Mouse (Mus musculus) liver, postnatal 0 days (tissue): Measurements from ENCODE around the gene Gfer. TPM values are rescaled to one million over a fixed set of nuclear protein-coding genes. Genes with fewer than 3 reads are reported as not detected.

Source experiments
- ATAC-seq: fragments of 200-750 bp; cut with Nextera tagmentation; 2 replicates; pipeline ENCODE4 v1.8.0; 2017; ENCODE audit warnings: mild to moderate bottlenecking, moderate library complexity
- DNase-seq: peaks from one replicate; pipeline ENCODE4 v3.0.0-alpha.2; 2016
- H3K27ac ChIP-seq: fragments of 300-500 bp; sonication (generic); 2 replicates; pipeline ENCODE4 v1.5.1; 2014; ENCODE audit warnings: antibody characterized with exemption, moderate library complexity, mild to moderate bottlenecking, low read depth
- H3K27me3 ChIP-seq: fragments of 300-500 bp; sonication (generic); 2 replicates; pipeline ENCODE4 v1.6.1; 2014; ENCODE audit warnings: low read length, control low read depth, mixed read lengths; ENCODE audit not compliant: insufficient read depth
- H3K36me3 ChIP-seq: fragments of 300-500 bp; sonication (generic); replicated peaks from 2 replicates; pipeline ENCODE4 v1.6.1; 2014; ENCODE audit warnings: mild to moderate bottlenecking, control low read depth, low read length, moderate library complexity, mixed read lengths; ENCODE audit not compliant: insufficient read depth
- H3K4me1 ChIP-seq: fragments of 300-500 bp; sonication (generic); 2 replicates; pipeline ENCODE4 v1.6.1; 2014; ENCODE audit warnings: antibody characterized with exemption, mild to moderate bottlenecking, control low read depth; ENCODE audit not compliant: insufficient read depth
- H3K4me2 ChIP-seq: fragments of 300-500 bp; sonication (generic); 2 replicates; pipeline ENCODE4 v1.6.1; 2014; ENCODE audit warnings: low read depth, mild to moderate bottlenecking, low read length, moderate library complexity, mixed read lengths
- H3K4me3 ChIP-seq: fragments of 300-500 bp; sonication (generic); 2 replicates; pipeline ENCODE4 v1.5.1; 2014; ENCODE audit warnings: low read depth, low read length
- H3K9ac ChIP-seq: fragments of 300-500 bp; sonication (generic); replicated peaks from 2 replicates; pipeline ENCODE4 v1.6.1; 2014; ENCODE audit warnings: mild to moderate bottlenecking, moderate library complexity
- H3K9me3 ChIP-seq: fragments of 300-500 bp; sonication (generic); 2 replicates; pipeline ENCODE4 v1.6.1; 2016; ENCODE audit warnings: mild to moderate bottlenecking, control low read depth, low read length, mixed read lengths
- CTCF ChIP-seq: sonication (generic); IDR thresholded peaks from 2 replicates; pipeline ENCODE4 v1.5.1; 2016; ENCODE audit warnings: antibody characterized with exemption, low read depth
- EP300 ChIP-seq: IDR thresholded peaks from 2 replicates; pipeline ENCODE4 v1.6.1; 2016; ENCODE audit warnings: antibody characterized with exemption, low read depth, mild to moderate bottlenecking
- WGBS: fragments of 180-500 bp; shearing (Covaris S2); extraction: QIAGEN DNeasy Blood & Tissue Kit; methylation state at CpG from one replicate; pipeline ENCODE4 v1.1.7; 2014; ENCODE audit not compliant: insufficient replicate concordance; 5-methylcytosine and 5-hydroxymethylcytosine counted together
- polyA plus RNA-seq: library from polyadenylated mRNA; unstranded; fragments of >200 nt; fragmentation: Nextera tagmentation; extraction: Ambion mirVana; gene quantifications from 2 replicates; pipeline ENCODE4 v1.2.1, GENCODE M21; 2015

The Gfer gene
- polyA plus RNA-seq, 1 experiment from 2014 or later: 46.5 TPM

GRCm38 (mm10) chr17:24644030-24644715, 51.8 kb downstream of the Gfer start:
- Histone ChIP-seq H3K9ac (peak overlapping the region; percentile 38), H3K27me3 (0 out of 2 replicates have a peak, but pooled peaks cover under 1% of the 10 kb centered on the region), H3K4me1 (peaks cover 14% of the 10 kb centered on the region), H3K27ac (peak overlapping the region; percentile 80), H3K4me2 (0 out of 2 replicates have a peak overlapping the region, but pooled peaks have one; percentile 22), H3K36me3 (peaks cover 5% of the 10 kb centered on the region; the same call in 1 of the 2 replicates), H3K4me3 (no peak overlapping the region), H3K9me3 (no peaks in the 10 kb centered on the region)
- WGBS: 36% methylated on average over 7 of the region's 7 CpGs
- DNase-seq: no peak
- TF ChIP-seq EP300 (no peak), CTCF (no peak)
- peak; percentile 37; the same call in 1 of the 2 replicates for ATAC-seq

Other genes starting within 250 kb of the Gfer start
- 4.5 and 6.4 TPM in 2 replicates for gene E4f1, start 225.8 kb downstream of the Gfer start, polyA plus RNA-seq
- 35.6 and 40.9 TPM in 2 replicates for gene Pgp, start 225.8 kb downstream of the Gfer start, polyA plus RNA-seq
- gene Bricd5, start 222.3 kb downstream of the Gfer start, polyA plus RNA-seq: not detected in 2 replicates
- 6.2 and 8.1 TPM in 2 replicates for gene Mlst8, start 217.1 kb downstream of the Gfer start, polyA plus RNA-seq
- not detected in 2 replicates for gene Caskin1, start 207.6 kb downstream of the Gfer start, polyA plus RNA-seq
- gene Traf7, start 168.2 kb downstream of the Gfer start, polyA plus RNA-seq: 14.1 and 17.2 TPM in 2 replicates
- gene Rab26, start 161.9 kb downstream of the Gfer start, polyA plus RNA-seq: 0.45 and 0.81 TPM in 2 replicates
- gene Pkd1, start 146.3 kb downstream of the Gfer start, polyA plus RNA-seq: 2.7 and 2.8 TPM in 2 replicates
- gene Tsc2, start 63.5 kb downstream of the Gfer start, polyA plus RNA-seq: 9.3 and 11.3 TPM in 2 replicates
- gene Nthl1, start 63.5 kb downstream of the Gfer start, polyA plus RNA-seq: 3.6 and 4.3 TPM in 2 replicates
- 12.5 and 13.3 TPM in 2 replicates for gene Slc9a3r2, start 45.8 kb downstream of the Gfer start, polyA plus RNA-seq
- gene Npw, start 37.7 kb downstream of the Gfer start, polyA plus RNA-seq: not detected in 2 replicates
- gene Zfp598, start 26.5 kb downstream of the Gfer start, polyA plus RNA-seq: 7.2 and 7.6 TPM in 2 replicates
- gene Syngr3, start 6.2 kb downstream of the Gfer start, polyA plus RNA-seq: 0.11 TPM in 2 replicates
- gene Noxo1, start 78 bp upstream of the Gfer start, polyA plus RNA-seq: 0.51 and 0.58 TPM in 2 replicates
- 18.1 and 21.5 TPM in 2 replicates for gene Tbl3, start 11.5 kb upstream of the Gfer start, polyA plus RNA-seq
- not detected in 2 replicates for gene Rnf151, start 21.9 kb upstream of the Gfer start, polyA plus RNA-seq
- 819 and 856 TPM in 2 replicates for gene Rps2, start 22.0 kb upstream of the Gfer start, polyA plus RNA-seq
- gene Ndufb10, start 28.3 kb upstream of the Gfer start, polyA plus RNA-seq: 355 TPM in 2 replicates
- gene Rpl3l, start 31.7 kb upstream of the Gfer start, polyA plus RNA-seq: 0.14 and 1.4 TPM in 2 replicates
- 116 and 119 TPM in 2 replicates for gene Msrb1, start 40.5 kb upstream of the Gfer start, polyA plus RNA-seq
- gene Hs3st6, start 56.8 kb upstream of the Gfer start, polyA plus RNA-seq: 0.20 and 0.64 TPM in 2 replicates
- gene Meiob, start 108.1 kb upstream of the Gfer start, polyA plus RNA-seq: 0.97 and 1.2 TPM in 2 replicates
- gene Hagh, start 144.0 kb upstream of the Gfer start, polyA plus RNA-seq: 233 and 241 TPM in 2 replicates
- 84.9 and 90.0 TPM in 2 replicates for gene Fahd1, start 154.2 kb upstream of the Gfer start, polyA plus RNA-seq
- gene Igfals, start 169.8 kb upstream of the Gfer start, polyA plus RNA-seq: 28.0 and 32.4 TPM in 2 replicates
- gene Nubp2, start 190.2 kb upstream of the Gfer start, polyA plus RNA-seq: 41.5 and 46.4 TPM in 2 replicates
- 43.5 and 45.5 TPM in 2 replicates for gene Spsb3, start 190.5 kb upstream of the Gfer start, polyA plus RNA-seq
- gene Eme2, start 198.9 kb upstream of the Gfer start, polyA plus RNA-seq: 11.3 and 11.9 TPM in 2 replicates
- 99.6 and 101 TPM in 2 replicates for gene Mrps34, start 199.0 kb upstream of the Gfer start, polyA plus RNA-seq
- gene Nme3, start 200.3 kb upstream of the Gfer start, polyA plus RNA-seq: 37.1 and 37.8 TPM in 2 replicates
- gene Mapk8ip3, start 240.8 kb upstream of the Gfer start, polyA plus RNA-seq: 4.0 and 4.5 TPM in 2 replicates